Mouse (Mus musculus) large intestine, adult 2 months (tissue): ENCODE measurements at regions not wholly inside any gene's neighbourhood (a gene's known extent, or its start where the extent isn't known, plus 50 kb on each side); places are given as distances from the start of the nearest gene placed in this dataset.
"Not testable (repeated sequence)": the region's sequence is repeated elsewhere in the genome, so short reads cannot be mapped to it uniquely, and the experiment has no call there.

ENCODE experiments used
- DNase-seq: peaks from one replicate; pipeline ENCODE4 v3.0.0-alpha.2; 2012; ENCODE audit warnings: low read depth, low spot score
- WGBS: fragments of 180-500 bp; shearing (Covaris S2); methylation state at CpG from one replicate; pipeline ENCODE4 v1.1.7; 2018; 5-methylcytosine and 5-hydroxymethylcytosine counted together

- no peak for DNase-seq
- 85% methylated on average over 3 of the region's 3 CpGs for WGBS
These were observed 146.1 kb downstream of the Rbm43 start for GRCm38 (mm10) chr2:51788896-51789295.

GRCm38 (mm10) chr2:51793291-51793690 lies 141.7 kb downstream of the Rbm43 start:
- not testable (repeated sequence) for DNase-seq
- 90% methylated on average over 2 of the region's 2 CpGs for WGBS

- DNase-seq: no peak
- 83% methylated on average over 1 of the region's 1 CpGs for WGBS
These were observed 135.1 kb downstream of the Rbm43 start for GRCm38 (mm10) chr2:51799856-51800255.

- no peak for DNase-seq
- WGBS: 61% methylated on average over 2 of the region's 2 CpGs
These were observed 112.0 kb downstream of the Rbm43 start for GRCm38 (mm10) chr2:51822976-51823375.

GRCm38 (mm10) chr2:51830286-51830944 lies 104.5 kb downstream of the Rbm43 start:
- WGBS: 28% methylated on average over 7 of the region's 7 CpGs
- peak; percentile 40 for DNase-seq

- DNase-seq: no peak
- WGBS: 81% methylated on average over 9 of the region's 9 CpGs
These were observed 103.8 kb downstream of the Rbm43 start for GRCm38 (mm10) chr2:51830965-51831720.

- WGBS: 84% methylated on average over 5 of the region's 5 CpGs
- DNase-seq: no peak
These were observed 97.1 kb downstream of the Rbm43 start for GRCm38 (mm10) chr2:51837864-51838263.

GRCm38 (mm10) chr2:51840808-51841207 lies 94.2 kb downstream of the Rbm43 start:
- WGBS: 81% methylated on average over 3 of the region's 3 CpGs

GRCm38 (mm10) chr2:51844831-51845230 lies 90.1 kb downstream of the Rbm43 start:
- DNase-seq: no peak
- 72% methylated on average over 8 of the region's 8 CpGs for WGBS

More at GRCm38 (mm10) chr2:51840808-51841207, 94.2 kb downstream of the Rbm43 start:
- DNase-seq: no peak

GRCm38 (mm10) chr2:51847556-51847955 lies 87.4 kb downstream of the Rbm43 start:
- WGBS: 69% methylated on average over 4 of the region's 4 CpGs
- DNase-seq: no peak

GRCm38 (mm10) chr2:51847964-51848363 lies 87.0 kb downstream of the Rbm43 start:
- no peak for DNase-seq
- 68% methylated on average over 6 of the region's 6 CpGs for WGBS

GRCm38 (mm10) chr2:51848491-51848890 lies 86.5 kb downstream of the Rbm43 start:
- WGBS: 25% methylated on average over 2 of the region's 2 CpGs

GRCm38 (mm10) chr2:51850581-51850980 lies 84.4 kb downstream of the Rbm43 start:
- WGBS: 93% methylated on average over 9 of the region's 9 CpGs
- DNase-seq: no peak

More at GRCm38 (mm10) chr2:51848491-51848890, 86.5 kb downstream of the Rbm43 start:
- DNase-seq: no peak

GRCm38 (mm10) chr2:51851711-51852110 lies 83.3 kb downstream of the Rbm43 start:
- WGBS: 93% methylated on average over 7 of the region's 7 CpGs
- no peak for DNase-seq

GRCm38 (mm10) chr2:51857226-51857625 lies 77.7 kb downstream of the Rbm43 start:
- DNase-seq: no peak

GRCm38 (mm10) chr2:51866045-51866444 lies 68.9 kb downstream of the Rbm43 start:
- 74% methylated on average over 5 of the region's 5 CpGs for WGBS
- DNase-seq: no peak

GRCm38 (mm10) chr2:51868878-51869510 lies 66.0 kb downstream of the Rbm43 start:
- WGBS: 23% methylated on average over 4 of the region's 4 CpGs
- peak; percentile 3 for DNase-seq

GRCm38 (mm10) chr2:51871571-51871970 lies 63.4 kb downstream of the Rbm43 start:
- 88% methylated on average over 14 of the region's 14 CpGs for WGBS
- DNase-seq: no peak
